Mouse (Mus musculus): Measurements from ENCODE around the gene Nfia. TPM values are rescaled to one million over a fixed set of nuclear protein-coding genes. Genes with fewer than 3 reads are reported as not detected.
A peak's percentile ranks its signal among the peaks of the same experiment; 100 is the strongest.

Nfia gene
- polyA plus RNA-seq, 1 experiment from 2014 or later, result 15.9 TPM

DNA sequence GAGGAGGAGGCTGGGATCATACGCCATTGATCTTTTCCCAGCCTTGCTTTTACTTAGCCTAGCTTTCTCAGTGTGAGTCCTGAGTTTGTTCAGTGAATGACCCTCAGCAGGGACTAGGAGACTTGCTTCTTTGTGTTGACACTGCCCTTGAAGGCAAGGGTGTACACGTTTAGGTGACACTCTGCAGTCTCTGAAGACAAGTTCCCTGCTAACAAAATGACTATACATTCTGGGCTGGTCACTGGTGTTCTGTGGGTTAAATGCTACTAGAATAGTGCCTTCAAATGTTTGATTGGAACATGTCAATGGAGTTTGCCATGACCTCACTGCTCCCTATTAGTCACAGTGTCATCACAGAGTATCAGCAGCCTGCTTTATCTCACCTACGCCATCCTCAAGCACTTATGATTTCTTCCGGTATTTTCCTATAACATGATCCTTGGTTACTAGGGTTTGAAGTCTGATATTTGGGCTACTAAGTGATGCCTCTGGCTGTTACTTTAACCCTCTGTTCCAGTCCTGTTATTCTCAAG lies 68.6 kb downstream of the Nfia start:
- 62% methylated on average over 4 of the region's 4 CpGs for WGBS
- Histone ChIP-seq H3K4me1 (replicated peaks; ENCODE audit: control insufficient read depth, insufficient read depth, low read length) (peaks cover 9% of the 10 kb centered on the region; the same call in 1 of the 2 replicates), H3K9ac (ENCODE audit: low read depth, low read length) (no peak overlapping the region)

DNA sequence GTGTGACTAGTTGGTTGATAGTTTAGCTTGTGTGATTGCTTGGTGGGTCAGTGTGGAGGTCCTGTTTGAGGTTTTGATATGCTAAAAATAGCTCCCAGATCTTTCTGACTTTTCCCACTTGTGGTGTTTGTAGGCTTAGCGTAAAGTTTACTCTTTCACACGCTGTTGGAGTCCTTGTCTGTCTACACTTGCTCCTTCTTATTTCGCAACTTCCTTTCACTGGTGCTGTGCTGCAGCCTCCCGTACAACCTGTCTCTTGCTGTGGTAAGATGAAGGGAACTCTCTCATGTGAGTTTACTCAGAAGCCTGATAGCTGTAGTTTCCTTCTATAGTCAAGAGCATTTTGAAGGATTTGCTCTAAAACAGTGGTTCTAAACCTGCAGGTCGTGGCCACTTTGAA lies 69.2 kb downstream of the Nfia start:
- ATAC-seq, result no peak
- Histone ChIP-seq H3K36me3 (ENCODE audit: control insufficient read depth, insufficient read depth) (no peaks in the 10 kb centered on the region), H3K9me3 (ENCODE audit: control insufficient read depth) (no peaks in the 10 kb centered on the region)

More for the DNA sequence above, 68.6 kb downstream of the Nfia start:
- Histone ChIP-seq H3K36me3 (ENCODE audit: control insufficient read depth, insufficient read depth) (no peaks in the 10 kb centered on the region), H3K27me3 (replicated peaks; ENCODE audit: control insufficient read depth, insufficient read depth, low read length) (no peaks in the 10 kb centered on the region), H3K4me3 (ENCODE audit: low read depth, low read length) (no peak overlapping the region), H3K9me3 (ENCODE audit: control insufficient read depth) (no peaks in the 10 kb centered on the region), H3K27ac (ENCODE audit: low read depth, low read length) (no peak overlapping the region), H3K4me2 (replicated peaks; ENCODE audit: low read depth) (no peak overlapping the region)
- ATAC-seq, result 0 out of 2 replicates have a peak, but pooled peaks have one; percentile 47
- no peak for TF ChIP-seq CTCF (IDR thresholded peaks at IDR 0.05; ENCODE audit: low read depth)

DNA sequence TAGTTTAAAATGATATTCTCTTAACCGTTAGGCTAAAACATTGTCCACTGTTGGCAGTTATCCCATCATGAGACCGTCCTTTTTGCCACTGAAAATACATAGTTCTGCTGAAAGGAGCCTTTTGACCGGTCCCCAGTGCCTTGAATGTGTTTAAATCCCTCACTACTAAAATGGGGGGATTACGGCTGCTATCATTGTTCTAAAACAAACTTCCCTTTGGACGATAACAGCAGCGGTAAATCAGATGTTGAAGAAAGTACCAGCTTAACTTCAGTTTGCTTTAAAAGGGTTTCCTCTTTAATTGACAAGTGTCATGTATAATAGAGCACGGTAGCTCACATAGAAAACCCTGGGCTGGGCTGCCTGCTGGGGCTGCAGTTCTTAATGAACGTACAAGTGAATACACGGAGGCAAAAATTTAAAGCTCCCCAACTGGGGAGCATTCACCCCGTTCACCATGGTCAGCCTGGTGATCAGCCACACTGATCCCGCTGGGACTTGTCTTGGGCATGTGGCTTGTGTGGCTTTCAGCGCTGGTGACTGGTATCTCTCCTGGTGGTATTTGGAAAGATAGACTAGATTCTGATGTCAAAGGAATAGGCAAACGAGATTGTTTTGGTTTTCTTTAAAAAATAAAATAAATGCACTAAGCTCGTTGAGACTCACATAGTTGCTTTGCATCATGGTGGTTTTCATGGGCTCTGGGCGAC lies 71.6 kb downstream of the Nfia start:
- Histone ChIP-seq H3K9ac (ENCODE audit: low read depth, low read length) (no peak overlapping the region), H3K9me3 (ENCODE audit: control insufficient read depth) (no peaks in the 10 kb centered on the region), H3K27ac (ENCODE audit: low read depth, low read length) (no peak overlapping the region), H3K4me3 (ENCODE audit: low read depth, low read length) (no peak overlapping the region), H3K36me3 (ENCODE audit: control insufficient read depth, insufficient read depth) (no peaks in the 10 kb centered on the region), H3K4me1 (replicated peaks; ENCODE audit: control insufficient read depth, insufficient read depth, low read length) (peaks cover 9% of the 10 kb centered on the region; the same call in 1 of the 2 replicates), H3K4me2 (replicated peaks; ENCODE audit: low read depth) (no peak overlapping the region), H3K27me3 (replicated peaks; ENCODE audit: control insufficient read depth, insufficient read depth, low read length) (no peaks in the 10 kb centered on the region)
- ATAC-seq, result no peak
- WGBS, result 62% methylated on average over 15 of the region's 15 CpGs
- TF ChIP-seq CTCF (IDR thresholded peaks at IDR 0.05; ENCODE audit: low read depth), result no peak

More for the DNA sequence above, 69.2 kb downstream of the Nfia start:
- no peak overlapping the region for H3K9ac ChIP-seq (ENCODE audit: low read depth, low read length)
- no peaks in the 10 kb centered on the region for H3K27me3 ChIP-seq (replicated peaks; ENCODE audit: control insufficient read depth, insufficient read depth, low read length)
- H3K4me2 ChIP-seq (replicated peaks; ENCODE audit: low read depth), result no peak overlapping the region
- no peak for TF ChIP-seq CTCF (IDR thresholded peaks at IDR 0.05; ENCODE audit: low read depth)
- no peak overlapping the region for H3K27ac ChIP-seq (ENCODE audit: low read depth, low read length)
- WGBS, result 56% methylated on average over 5 of the region's 5 CpGs
- H3K4me3 ChIP-seq (ENCODE audit: low read depth, low read length), result no peak overlapping the region
- H3K4me1 ChIP-seq (replicated peaks; ENCODE audit: control insufficient read depth, insufficient read depth, low read length), result peaks cover 9% of the 10 kb centered on the region; the same call in 1 of the 2 replicates

DNA sequence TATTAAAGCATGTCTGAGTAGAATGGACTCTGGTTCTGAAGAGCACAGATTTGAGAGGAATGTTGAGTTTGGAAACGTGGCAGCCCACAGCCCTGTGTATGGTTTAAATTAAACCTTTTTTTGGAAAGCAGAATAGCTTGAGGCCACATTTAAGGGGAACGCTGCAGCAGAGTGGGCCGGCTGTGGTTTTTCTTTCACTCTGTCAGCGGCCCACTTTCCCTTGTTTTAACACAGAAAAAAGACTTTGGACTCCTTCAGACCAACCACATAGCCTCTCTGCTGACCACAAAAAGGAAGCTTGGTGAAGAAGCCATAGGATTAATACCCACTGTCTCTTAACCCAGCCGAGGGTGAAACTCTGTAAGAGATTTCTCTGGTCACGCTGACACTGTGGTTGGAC lies 72.4 kb downstream of the Nfia start:
- TF ChIP-seq CTCF (IDR thresholded peaks at IDR 0.05; ENCODE audit: low read depth), result no peak
- H3K4me2 ChIP-seq (replicated peaks; ENCODE audit: low read depth), result peak overlapping the region; percentile 17
- no peaks in the 10 kb centered on the region for H3K27me3 ChIP-seq (replicated peaks; ENCODE audit: control insufficient read depth, insufficient read depth, low read length)
- no peaks in the 10 kb centered on the region for H3K36me3 ChIP-seq (ENCODE audit: control insufficient read depth, insufficient read depth)
- WGBS, result 47% methylated on average over 6 of the region's 6 CpGs
- no peak for ATAC-seq
- H3K27ac ChIP-seq (ENCODE audit: low read depth, low read length), result no peak overlapping the region; the same call in 1 of the 2 replicates
- H3K9ac ChIP-seq (ENCODE audit: low read depth, low read length), result no peak overlapping the region
- no peaks in the 10 kb centered on the region for H3K9me3 ChIP-seq (ENCODE audit: control insufficient read depth)
- H3K4me1 ChIP-seq (replicated peaks; ENCODE audit: control insufficient read depth, insufficient read depth, low read length), result peaks cover 7% of the 10 kb centered on the region; the same call in 1 of the 2 replicates
- no peak overlapping the region for H3K4me3 ChIP-seq (ENCODE audit: low read depth, low read length)

DNA sequence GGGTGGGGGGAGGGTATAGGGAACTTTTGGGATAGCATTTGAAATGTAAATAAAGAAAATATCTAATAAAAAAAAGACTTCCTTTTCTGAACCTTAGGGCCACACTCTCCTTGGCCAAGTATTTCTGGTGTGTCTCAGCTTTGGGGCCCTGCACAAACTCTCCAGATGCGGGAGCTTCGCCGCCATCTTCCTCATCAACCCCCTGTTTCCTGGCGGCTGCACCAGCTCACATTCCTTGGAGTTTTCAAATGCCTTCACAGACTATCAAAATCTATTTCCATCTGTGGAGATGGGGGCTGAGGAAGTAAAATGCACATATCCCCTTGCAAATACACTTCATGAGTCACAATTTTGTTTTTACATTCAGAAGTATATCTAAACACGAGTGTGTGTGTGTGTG lies 75.1 kb downstream of the Nfia start:
- 71% methylated on average over 5 of the region's 5 CpGs for WGBS
- ATAC-seq, result no peak
- H3K27me3 ChIP-seq (replicated peaks; ENCODE audit: control insufficient read depth, insufficient read depth, low read length), result no peaks in the 10 kb centered on the region
- no peaks in the 10 kb centered on the region for H3K36me3 ChIP-seq (ENCODE audit: control insufficient read depth, insufficient read depth)
- no peak overlapping the region for H3K9ac ChIP-seq (ENCODE audit: low read depth, low read length)
- H3K4me3 ChIP-seq (ENCODE audit: low read depth, low read length), result no peak overlapping the region
- no peak for TF ChIP-seq CTCF (IDR thresholded peaks at IDR 0.05; ENCODE audit: low read depth)
- H3K4me1 ChIP-seq (replicated peaks; ENCODE audit: control insufficient read depth, insufficient read depth, low read length), result no peaks in the 10 kb centered on the region
- H3K4me2 ChIP-seq (replicated peaks; ENCODE audit: low read depth), result no peak overlapping the region
- H3K9me3 ChIP-seq (ENCODE audit: control insufficient read depth), result no peaks in the 10 kb centered on the region
- H3K27ac ChIP-seq (ENCODE audit: low read depth, low read length), result no peak overlapping the region

DNA sequence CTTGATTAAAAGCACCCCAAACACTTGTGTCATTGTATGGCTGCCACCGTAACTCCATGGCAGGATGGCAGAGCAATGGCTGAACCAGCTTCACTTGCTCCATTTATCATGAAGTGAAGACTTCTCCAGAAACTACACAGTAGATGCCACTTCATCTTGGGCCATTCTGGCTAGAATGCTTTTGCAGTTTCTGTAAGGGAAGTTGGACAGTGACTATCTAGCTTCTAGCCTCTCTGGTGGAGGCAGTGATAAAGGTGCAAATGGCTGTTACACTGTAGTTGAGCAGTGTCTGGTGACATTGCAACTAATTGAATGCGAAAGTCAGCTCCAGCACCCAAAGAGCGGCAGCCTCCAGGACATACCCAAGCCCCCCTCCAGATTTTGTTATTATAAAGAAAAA lies 78.5 kb downstream of the Nfia start:
- Histone ChIP-seq H3K9ac (ENCODE audit: low read depth, low read length) (no peak overlapping the region), H3K9me3 (ENCODE audit: control insufficient read depth) (no peaks in the 10 kb centered on the region), H3K27ac (ENCODE audit: low read depth, low read length) (no peak overlapping the region), H3K4me1 (replicated peaks; ENCODE audit: control insufficient read depth, insufficient read depth, low read length) (no peaks in the 10 kb centered on the region), H3K36me3 (ENCODE audit: control insufficient read depth, insufficient read depth) (no peaks in the 10 kb centered on the region), H3K4me3 (ENCODE audit: low read depth, low read length) (no peak overlapping the region), H3K27me3 (replicated peaks; ENCODE audit: control insufficient read depth, insufficient read depth, low read length) (no peaks in the 10 kb centered on the region), H3K4me2 (replicated peaks; ENCODE audit: low read depth) (no peak overlapping the region)
- ATAC-seq, result no peak
- no peak for TF ChIP-seq CTCF (IDR thresholded peaks at IDR 0.05; ENCODE audit: low read depth)
- WGBS, result 90% methylated on average over 3 of the region's 3 CpGs

All from intestine, postnatal 0 days (tissue).